Mouse (Mus musculus) retina, postnatal 1 day (tissue): Measurements from ENCODE around the gene Macrod1.
A peak's percentile ranks its signal among the peaks of the same experiment; 100 is the strongest.

Source experiments
- DNase-seq: peaks from one replicate; pipeline ENCODE4 v3.0.0-alpha.2; 2012

Macrod1 gene

DNA sequence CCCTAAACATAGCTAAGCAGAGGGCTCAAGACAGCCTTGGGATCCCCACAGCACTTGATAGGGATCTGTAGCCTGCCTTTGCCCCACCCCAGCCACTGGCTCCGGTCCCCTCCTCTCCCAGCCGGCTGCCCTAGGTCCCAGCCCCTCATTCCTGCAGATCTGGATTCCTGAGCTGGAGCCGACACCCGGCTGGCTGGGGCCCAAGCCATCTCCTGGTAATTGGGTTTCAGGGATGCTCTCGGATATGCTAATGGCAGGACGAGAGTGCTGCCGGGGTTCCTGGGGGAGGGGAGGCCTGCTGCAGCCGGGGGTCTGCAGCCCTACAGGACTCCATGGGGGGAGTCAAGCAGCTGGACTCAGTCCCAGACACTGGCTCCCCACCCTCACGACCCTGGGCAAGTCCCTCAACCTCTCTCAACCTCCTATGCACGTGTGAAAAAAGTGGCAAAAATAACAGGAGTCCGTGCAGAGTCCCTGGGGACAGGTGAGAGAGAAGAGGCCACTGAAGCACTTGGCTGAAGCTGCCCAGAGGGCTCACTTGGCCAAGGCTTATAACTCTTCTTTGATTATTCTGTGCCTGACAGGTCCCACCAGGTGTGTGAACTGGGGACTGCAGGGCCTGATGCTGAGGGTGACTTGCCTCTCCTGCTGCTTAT is 119.6 kb downstream of the Macrod1 start:
- DNase-seq, result peak; percentile 88

DNA sequence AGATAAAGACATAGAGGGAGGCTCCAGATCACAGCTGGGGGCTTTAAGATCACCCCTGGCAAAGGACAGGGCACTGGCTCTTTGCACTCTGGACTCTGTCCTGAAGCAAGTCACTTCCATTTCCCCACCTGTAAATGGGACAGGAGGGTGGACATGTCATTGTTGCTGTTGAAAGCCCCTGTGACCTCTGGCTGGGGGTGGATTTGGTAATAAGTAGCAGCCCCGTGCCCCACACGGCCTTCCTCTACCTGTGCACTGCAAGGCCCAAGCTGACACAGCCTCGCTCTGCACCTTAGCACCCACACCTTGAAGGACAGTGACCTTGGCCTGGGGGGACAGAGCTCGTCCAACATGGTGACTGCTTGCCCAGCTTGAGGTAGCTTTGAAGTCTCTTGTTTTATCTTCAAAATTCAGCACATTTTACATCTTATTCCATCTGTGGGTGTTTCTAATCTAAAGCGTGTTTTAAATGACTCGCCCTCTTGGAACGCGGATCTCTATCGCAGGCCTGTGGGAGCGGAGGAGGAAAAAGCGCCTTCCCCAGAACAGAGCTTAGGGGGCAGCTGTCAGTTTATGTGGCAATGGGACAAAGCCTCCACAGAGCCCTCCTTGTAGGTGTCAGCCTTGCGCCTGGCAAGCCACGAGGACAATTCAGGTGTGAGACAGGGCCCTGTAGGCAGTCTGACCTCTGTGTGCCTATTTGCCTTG is 121.3 kb downstream of the Macrod1 start:
- no peak for DNase-seq

DNA sequence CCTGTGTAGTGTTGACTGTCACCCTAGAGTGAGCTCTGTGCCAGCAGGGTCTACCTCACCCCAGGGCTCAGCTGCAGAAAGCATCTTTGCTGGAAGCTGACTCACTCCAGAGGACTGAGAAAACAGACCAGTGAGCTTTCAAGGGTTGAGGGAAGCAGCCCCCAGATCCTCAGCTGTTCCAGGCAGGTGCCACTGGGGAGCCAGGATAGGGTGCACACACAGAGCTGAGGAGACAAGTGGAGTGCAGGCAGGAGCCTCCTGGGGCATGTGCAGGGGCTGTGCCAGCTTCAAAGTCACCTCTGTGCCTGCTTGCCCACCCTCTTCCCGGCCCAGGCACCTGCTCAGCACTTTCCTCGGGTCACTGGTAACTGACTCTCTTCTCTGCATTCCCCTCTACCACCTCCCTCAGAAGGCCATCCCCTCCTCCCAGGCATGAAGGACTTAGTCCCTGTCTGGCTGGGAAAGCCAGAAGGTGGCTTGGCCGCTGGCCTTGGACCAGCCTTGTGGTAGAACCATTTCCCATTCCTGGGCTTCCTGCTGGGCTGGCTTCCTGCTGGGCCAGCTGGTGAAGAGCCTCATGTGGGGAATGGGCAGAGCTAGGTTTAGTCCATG is 122.3 kb downstream of the Macrod1 start:
- DNase-seq, result no peak

DNA sequence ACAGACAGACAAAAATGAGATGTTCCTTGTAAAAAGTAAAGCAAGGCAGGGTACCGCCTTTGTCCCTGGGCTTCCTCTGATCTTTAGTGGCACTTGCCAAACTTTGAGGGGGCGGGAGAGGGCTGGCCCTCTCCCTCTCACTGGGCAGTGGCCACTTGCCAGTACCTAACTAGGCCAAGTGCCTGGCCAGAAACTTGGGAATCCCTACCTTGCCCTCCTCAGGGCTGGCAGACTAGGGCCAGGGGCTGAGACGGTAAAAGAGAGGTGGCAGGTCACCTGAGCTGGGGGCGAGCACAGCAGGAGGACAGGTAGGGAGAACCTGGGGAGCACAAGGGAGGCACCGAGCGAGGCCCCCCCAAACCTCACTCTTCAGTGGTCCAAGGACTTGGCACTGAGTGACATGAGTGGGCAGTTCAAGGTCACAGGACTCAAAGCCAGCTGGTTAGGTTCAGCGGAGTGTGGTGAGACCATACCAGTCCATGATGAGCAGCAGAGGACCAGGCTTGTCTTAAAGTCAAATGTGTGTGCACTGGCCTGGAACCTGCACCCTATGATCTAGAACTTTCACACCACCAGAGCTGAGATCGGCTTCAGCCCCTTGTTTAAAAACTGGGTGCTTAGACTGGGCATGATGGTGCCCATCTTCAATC is 124.3 kb downstream of the Macrod1 start:
- DNase-seq, result no peak

DNA sequence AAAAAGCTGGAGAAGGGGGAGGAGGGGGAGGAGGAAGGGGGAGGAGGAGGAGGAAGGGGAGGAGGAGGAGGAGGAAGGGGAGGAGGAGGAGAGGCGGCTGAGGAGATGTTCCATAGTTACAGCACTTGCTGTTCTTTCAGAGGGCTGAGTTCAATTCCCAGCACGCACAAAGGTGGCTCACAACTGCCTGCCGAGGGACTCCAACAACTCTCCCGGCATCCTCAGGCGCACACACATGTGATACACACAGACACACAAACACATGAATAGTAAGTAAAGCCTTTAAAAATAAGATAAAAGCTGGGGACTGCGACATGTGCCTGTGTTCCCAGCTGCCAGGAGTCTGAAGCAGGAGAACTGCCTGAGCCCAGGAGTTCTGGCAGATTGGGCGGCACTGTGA is 124.9 kb downstream of the Macrod1 start:
- no peak for DNase-seq

DNA sequence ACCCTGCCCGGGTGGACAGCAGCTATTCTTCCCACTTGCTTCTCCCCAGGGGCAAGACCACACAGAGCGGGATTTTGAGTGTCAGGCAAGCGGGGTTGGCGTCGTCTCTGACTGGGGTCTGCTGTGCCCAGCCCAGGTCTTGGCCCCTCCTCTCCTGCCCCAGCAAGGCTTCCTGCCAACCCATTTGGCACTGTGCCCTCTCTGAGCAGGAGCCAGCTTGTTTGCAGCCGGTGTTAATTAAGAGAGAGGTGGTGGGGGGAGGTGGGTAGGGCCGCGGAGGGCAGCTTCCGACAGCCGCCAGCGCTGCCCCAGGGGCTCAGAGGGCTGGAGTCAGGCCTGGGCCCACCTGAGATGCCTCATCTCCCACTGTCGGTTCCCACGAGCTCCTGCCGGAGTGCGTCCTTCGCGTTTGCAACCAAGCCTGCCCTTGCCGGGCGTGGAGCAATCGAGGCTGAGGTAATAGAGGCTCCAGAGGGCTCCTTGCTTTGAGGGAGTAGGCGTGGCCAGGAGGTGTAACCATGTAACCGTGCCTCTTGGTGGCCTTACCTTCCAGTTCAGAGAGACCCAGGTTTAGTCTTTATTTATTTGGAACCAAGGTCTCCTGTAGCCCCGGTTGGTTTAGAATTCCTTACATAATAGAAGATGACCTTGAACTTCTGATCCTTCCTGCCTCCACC is 125.8 kb downstream of the Macrod1 start:
- peak; percentile 98 for DNase-seq

DNA sequence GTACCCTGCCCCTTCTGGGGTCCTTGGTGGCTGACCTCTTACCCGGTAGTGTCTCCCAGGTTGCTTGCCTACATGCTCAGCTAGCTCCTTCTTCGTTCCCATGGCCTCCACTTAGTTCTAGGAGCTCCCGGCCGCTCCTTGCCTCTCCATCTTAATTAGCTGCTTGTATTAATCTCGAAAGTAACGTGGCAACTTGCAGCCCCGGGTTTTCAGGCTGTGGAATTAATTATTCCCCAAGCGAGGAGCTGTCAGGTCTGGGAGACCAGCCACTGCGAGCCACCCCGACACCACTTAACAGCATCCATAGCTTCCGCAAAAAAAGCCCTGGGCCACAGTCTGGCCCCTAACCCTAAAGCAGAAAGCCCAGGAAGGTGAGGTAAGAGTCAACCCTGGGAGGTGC is 126.8 kb downstream of the Macrod1 start:
- peak; percentile 52 for DNase-seq

DNA sequence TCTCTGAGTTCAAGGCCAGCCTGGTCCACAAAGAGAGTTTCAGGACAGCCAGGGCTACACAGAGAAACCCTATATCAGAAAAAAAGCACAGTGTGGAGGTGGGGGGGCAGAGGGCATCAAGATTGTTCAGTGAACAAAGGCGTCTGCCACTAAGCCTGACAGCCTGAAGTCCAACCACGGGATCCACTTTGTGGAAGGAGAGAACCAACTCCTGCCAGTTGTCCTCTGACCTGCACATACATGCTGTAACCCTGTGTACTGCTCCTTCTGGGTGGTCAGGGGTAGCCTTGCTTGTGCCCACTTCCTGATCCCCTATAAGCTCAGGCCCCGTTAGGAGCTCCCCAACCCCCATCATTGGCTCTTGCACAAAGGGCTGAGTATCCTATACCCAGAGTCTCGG is 128.4 kb downstream of the Macrod1 start:
- no peak for DNase-seq

DNA sequence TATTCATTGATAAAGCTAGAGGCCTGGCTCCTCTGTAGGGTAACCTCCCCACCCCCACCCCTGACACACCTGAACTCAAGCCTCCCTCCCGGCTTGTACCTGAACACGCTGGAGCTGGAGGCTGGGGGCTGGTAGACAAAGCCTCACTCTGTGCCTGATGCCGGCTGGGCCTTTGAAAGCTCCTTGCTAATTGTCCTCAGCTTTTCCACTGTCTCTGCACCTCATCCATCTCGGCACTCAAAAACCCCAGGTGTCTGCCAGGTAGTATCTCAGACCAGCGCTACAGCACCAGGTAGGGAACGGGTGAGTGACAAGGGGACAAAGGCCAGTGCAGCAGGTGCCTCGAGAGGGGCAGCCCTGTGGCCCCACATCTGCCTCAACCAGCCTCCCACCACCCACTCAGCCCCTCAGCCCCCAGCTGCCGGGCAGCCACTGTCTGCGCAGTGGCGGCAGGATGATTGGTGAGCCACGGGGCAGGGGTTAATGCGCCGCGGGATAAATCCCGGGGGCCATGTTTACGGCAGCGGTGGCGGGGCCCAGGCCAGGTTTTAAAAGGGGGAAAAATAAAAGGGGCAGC is 129.2 kb downstream of the Macrod1 start:
- DNase-seq, result peak; percentile 42

DNA sequence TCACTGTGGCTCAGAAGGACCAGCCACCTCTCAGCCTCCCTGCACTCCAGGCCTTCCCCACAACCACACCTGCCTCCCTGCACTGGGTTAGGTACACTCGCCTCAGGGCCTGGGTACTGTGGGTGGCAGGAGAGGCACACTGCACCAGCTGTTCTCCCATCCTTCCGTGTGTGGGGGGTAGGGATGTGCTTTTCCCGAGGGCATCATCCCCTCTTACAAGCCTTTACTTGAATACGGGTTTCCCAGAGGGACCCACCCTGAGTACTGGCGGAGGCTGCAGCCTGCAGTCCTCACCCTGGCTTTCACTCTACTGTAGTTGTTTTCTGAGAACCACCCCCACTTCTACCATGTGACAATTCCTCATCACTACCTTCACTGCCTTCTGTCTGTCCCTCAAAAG is 130.5 kb downstream of the Macrod1 start:
- no peak for DNase-seq

DNA sequence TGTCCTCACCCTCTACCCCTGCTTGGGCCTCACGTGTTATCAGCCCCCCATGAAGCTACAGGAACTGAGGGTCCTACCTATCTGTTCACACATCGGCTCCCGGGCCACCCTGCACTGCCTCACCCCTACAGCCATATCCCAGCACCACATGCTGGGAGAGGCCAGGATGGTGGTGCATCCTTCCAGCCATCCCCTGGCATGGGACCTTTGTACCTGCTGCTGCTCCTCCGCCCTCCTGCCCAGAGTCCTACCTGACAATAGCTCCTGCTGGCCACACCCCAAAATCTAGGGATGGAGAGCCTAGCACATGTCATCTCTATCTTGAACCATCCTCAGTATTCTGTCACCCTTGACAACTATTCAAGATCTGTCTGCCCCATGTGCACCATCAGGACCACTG is 132.4 kb downstream of the Macrod1 start:
- no peak for DNase-seq

DNA sequence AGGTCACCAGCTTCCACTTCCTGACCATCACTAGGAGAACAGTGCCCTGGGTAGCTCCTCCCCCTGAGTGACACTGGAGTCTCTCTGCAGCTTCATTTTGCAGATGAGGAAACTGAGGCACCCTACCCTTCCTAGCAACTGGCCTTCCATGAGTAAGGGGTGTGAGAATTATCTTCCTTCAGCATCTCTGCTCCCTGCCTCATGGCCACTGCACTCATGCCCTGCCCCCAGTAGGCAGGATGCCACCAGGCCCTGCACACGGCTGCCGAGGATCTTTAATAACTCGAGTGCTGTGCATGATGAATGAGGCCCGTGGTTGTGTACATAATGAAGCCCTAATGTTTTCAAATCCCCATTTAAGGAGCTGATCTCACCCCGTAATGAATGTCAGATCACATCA is 134.4 kb downstream of the Macrod1 start:
- DNase-seq, result no peak

DNA sequence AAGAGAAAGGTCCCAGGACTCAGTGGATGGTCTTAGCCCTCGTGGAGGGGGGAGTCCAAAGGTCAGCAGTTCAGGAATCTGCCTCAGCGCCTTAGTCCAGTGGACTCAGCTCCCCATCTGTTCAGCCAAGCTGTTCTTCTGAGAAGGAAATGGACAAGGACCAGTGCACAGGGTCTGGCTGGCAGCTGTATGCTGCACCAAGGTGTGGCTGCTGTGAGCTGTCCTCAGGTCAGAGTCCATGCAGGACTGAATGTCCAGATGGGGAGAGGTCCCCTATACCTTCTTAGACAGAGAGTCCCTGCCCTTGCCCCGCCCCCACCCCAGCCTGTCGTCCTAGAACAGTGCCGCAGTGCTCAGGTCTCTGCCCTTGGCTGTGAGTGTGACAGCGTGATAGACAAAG is 135.0 kb downstream of the Macrod1 start:
- no peak for DNase-seq

DNA sequence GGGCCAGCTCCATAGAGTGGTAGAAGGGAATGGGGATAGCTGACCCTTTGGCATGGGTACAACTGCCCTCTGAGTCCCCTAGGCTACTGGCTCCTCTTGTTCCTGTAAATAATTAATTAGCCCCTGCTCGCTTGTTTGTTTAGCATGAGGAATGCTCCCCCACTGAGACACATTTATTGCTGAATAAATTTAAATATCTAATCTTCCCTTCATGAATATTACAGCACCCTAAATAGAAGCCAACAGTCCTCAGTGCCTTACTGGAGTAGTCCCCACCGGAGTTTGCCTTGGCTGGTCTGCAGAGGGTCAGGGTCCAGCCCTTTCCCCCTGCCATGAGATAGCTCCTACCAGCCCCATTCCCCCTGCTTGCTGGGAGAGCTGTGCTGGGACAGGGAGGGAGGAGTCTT is 136.0 kb downstream of the Macrod1 start:
- DNase-seq, result no peak

DNA sequence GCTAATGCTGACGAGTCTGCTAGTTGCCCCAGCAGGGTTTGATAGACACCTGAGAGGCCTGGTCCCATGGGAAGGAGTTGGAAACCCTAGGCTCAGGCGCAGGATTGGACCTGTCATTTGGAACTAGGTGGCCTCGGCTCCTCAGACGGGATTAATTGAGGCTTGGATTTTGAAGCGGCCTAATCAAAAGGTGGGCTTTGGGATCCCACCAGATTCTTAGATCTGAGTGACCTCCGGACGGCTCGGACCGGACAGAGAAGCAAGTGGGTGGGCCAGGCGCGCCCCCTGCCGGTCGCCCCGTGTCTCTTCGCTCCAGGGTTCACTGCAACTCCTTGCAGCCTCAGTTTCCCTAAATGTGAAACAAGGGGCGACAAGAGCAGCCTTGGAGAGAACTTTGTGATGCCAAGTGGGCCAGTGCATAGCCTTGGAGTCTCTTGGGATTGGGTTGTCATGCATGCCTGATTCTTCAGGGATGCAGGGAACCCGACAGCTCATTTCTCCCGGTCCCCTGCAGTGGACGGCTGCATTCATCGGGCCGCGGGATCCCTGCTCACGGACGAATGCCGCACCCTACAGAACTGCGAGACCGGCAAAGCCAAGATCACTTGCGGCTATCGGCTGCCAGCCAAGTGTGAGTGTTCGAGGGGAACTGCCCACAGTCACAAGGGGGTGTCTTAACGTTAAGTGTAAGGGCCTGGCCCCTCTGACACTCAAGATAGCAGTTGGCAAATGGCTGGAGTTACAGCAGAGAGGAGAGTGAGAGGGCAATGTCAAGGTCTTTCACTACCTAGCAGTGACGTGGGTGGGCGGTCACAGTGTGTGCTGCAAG is 139.5 kb downstream of the Macrod1 start:
- peak; percentile 74 for DNase-seq

DNA sequence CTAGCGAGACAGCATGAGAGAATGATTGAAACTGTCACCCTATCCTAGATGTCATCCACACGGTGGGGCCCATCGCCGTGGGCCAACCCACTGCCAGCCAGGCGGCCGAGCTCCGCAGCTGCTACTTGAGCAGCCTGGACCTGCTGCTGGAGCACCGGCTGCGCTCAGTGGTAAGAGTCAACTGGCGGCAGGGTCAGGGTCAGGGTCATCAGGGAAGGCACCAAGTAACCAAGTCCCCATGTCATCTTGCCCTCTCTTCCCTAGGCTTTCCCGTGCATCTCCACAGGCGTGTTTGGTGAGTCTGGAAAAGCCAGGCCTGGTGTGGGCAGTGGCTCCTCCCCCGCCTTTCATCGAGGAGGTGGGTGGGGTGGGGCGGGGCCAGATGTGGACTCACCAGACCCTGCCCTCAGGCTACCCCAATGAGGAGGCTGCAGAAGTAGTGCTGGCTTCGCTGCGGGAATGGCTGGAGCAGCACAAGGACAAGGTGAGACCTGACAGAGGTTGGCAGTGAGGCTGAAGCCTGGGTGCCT is 140.2 kb downstream of the Macrod1 start:
- DNase-seq, result peak; percentile 50

DNA sequence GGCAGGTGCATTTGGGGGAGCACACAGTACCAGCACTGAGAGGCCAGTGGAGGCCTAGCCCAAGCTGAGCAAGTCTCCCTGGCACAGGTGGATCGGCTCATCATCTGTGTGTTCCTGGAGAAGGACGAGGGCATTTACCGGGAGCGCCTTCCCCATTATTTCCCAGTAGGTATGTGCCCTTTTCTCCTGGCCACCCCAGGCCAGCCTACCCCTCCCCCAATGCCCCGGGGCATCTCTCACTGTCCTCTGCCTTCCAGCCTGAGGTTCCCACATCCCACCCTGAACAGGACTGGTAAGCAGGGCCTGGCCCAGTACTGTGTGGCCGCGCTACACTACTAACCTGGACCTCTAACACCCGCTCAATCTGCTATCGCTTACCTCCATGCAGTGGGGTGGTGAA is 140.8 kb downstream of the Macrod1 start:
- DNase-seq, result no peak

DNA sequence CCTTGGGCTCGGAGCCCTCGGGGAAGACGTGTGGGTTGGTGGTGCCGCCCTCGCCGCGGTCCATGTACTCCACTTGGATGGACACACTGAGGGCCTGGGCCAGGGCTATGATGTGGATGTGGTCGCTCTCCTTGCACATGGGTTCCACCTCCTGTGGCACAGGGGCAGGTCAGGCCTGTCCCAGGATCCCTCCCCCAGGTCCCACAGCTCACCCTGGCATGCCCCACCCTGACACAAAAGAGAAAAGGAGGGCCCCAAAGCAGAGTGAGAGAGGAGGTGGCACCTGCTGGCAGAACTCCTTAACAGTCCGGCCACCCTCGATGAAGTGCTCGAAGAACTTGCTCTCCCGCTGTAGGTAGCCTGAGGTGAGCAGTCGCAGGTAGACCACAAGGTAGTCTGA is 142.5 kb downstream of the Macrod1 start:
- no peak for DNase-seq

DNA sequence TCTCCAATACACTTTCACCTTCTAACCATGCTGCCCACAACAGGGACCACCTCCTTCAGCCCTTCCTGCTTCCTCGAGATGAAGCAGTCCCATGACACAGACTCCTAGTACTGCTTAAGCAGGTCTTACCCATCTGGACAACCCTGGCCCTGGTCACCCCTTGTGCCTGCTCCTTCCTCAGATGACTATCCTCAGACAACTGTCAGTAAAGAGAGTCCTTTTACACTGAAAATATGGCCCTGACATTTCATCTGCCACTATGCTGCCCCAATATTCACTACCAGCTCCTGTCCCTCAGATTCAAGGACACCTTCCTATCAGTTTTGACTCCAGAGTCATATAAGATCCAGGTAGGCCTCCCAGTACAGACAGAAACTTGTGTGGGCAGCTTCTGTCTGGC is 143.8 kb downstream of the Macrod1 start:
- no peak for DNase-seq

DNA sequence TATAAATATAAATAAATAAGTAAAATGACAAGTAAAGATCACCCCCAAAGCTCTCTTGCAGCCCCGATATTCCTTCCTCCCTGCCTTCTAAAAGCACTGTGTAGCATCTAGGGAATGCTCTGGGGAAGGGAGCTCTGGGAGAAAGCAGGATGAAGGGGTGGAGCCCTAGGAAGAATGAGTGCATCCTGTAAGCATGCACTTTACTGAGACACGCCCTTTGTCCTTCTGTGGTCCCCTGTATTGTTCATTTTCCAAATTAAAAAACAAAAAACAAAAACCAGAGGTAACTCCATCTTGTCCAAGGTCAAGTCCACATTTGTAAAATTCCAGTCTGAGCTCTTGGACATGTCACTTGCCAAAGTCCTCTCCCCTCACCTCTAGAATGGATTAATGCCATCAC is 148.3 kb downstream of the Macrod1 start:
- no peak for DNase-seq

DNA sequence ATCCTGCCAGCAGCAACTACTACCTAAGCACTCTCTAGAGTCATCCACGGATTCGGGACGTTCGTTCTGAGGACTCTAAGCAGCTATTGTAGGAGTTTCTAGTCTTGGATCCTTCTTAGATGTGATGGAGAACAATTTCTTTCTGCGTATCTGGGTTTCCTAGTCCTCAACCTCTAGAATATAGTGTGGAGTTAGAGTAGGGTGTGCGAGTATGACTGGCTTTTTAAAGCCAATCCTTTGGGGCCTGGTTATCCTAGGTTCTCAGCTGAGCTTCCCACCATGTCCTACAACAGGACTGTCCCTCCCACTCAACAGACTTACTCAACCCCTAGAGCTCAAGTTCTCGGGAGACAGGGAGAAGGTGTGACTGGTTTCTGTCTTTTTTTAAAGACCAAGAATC is 148.7 kb downstream of the Macrod1 start:
- no peak for DNase-seq
